Mouse (Mus musculus) neural tube, embryonic 12.5 days (tissue): ENCODE measurements at regions not wholly inside any gene's neighbourhood (a gene's known extent, or its start where the extent isn't known, plus 50 kb on each side); places are given as distances from the start of the nearest gene placed in this dataset.
"Not testable (repeated sequence)": the region's sequence is repeated elsewhere in the genome, so short reads cannot be mapped to it uniquely, and the experiment has no call there.

Source experiments
- ATAC-seq: fragments of 200-750 bp; cut with Nextera tagmentation; 2 replicates; pipeline ENCODE4 v1.8.0; 2017; ENCODE audit warnings: low read depth, mild to moderate bottlenecking, moderate TSS enrichment, moderate library complexity; ENCODE audit not compliant: low FRiP score
- H3K27ac ChIP-seq: fragments of 300-500 bp; sonication (generic); 2 replicates; pipeline ENCODE4 v1.5.1; 2016
- H3K27me3 ChIP-seq: fragments of 300-500 bp; sonication (generic); replicated peaks from 2 replicates; pipeline ENCODE4 v1.6.1; 2016; ENCODE audit warnings: mild to moderate bottlenecking
- H3K36me3 ChIP-seq: fragments of 300-500 bp; sonication (generic); 2 replicates; pipeline ENCODE4 v1.6.1; 2016; ENCODE audit warnings: mild to moderate bottlenecking
- H3K4me1 ChIP-seq: fragments of 300-500 bp; sonication (generic); 2 replicates; pipeline ENCODE4 v1.6.1; 2016
- H3K4me2 ChIP-seq: fragments of 300-500 bp; sonication (generic); replicated peaks from 2 replicates; pipeline ENCODE4 v1.6.1; 2016; ENCODE audit warnings: mild to moderate bottlenecking
- H3K4me3 ChIP-seq: fragments of 300-500 bp; sonication (generic); 2 replicates; pipeline ENCODE4 v1.5.1; 2016
- H3K9ac ChIP-seq: fragments of 300-500 bp; sonication (generic); 2 replicates; pipeline ENCODE4 v1.6.1; 2016; ENCODE audit warnings: mild to moderate bottlenecking
- H3K9me3 ChIP-seq: fragments of 300-500 bp; sonication (generic); 2 replicates; pipeline ENCODE4 v1.6.1; 2016; ENCODE audit warnings: mild to moderate bottlenecking
- WGBS: fragments of 180-500 bp; shearing (Covaris S2); methylation state at CpG from one replicate; pipeline ENCODE4 v1.1.7; 2016; 5-methylcytosine and 5-hydroxymethylcytosine counted together

DNA sequence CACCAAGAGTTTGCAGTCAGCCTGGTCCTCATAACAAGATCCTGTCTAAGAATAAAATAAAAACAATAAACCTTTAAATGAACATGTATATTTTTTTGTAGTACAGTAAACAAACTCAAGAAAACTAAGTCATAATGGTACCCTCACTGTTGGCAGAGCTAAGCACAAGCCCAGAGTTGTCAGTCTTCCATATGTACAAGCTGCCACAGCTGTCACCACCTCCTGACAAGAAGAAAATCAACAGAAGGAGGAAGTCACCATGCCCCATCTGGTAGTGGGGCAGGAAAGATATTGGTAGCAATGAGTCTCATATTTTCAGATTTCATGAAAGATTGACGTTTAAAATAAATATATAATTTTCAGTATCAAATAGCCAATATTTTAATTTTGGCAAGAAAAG is 916.1 kb upstream of the Gm8797 start:
- WGBS: 89% methylated on average over 1 of the region's 1 CpGs
- no peak for ATAC-seq
- H3K9ac ChIP-seq: no peak overlapping the region

DNA sequence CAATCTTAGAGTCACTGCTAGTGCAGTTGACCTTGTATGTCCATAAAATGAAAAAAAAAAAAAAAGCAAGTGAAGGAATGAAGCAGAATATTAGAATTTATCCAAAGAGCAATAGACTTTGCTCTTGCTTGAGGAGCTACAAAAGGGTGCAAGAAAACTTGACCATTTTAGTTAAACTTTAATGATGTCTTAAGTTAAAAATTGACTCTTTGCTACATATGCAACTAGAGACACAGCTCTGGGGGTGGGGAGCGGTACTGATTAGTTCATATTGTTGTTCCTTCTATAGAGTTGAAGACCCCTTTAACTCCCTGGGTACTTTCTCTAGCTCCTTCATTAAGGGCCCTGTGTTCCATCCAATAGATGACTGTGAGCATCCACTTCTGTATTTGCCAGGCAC is 915.0 kb upstream of the Gm8797 start:
- Histone ChIP-seq H3K27me3 (no peaks in the 10 kb centered on the region), H3K9me3 (no peaks in the 10 kb centered on the region), H3K4me1 (no peaks in the 10 kb centered on the region), H3K4me2 (no peak overlapping the region), H3K9ac (no peak overlapping the region), H3K4me3 (no peak overlapping the region), H3K27ac (no peak overlapping the region), H3K36me3 (no peaks in the 10 kb centered on the region)
- ATAC-seq: no peak
- WGBS: 95% methylated on average over 1 of the region's 1 CpGs

More for the DNA sequence above, 916.1 kb upstream of the Gm8797 start:
- H3K4me2 ChIP-seq: no peak overlapping the region
- H3K4me1 ChIP-seq: no peaks in the 10 kb centered on the region
- no peaks in the 10 kb centered on the region for H3K36me3 ChIP-seq
- no peaks in the 10 kb centered on the region for H3K27me3 ChIP-seq
- H3K4me3 ChIP-seq: no peak overlapping the region
- H3K27ac ChIP-seq: no peak overlapping the region
- no peaks in the 10 kb centered on the region for H3K9me3 ChIP-seq

DNA sequence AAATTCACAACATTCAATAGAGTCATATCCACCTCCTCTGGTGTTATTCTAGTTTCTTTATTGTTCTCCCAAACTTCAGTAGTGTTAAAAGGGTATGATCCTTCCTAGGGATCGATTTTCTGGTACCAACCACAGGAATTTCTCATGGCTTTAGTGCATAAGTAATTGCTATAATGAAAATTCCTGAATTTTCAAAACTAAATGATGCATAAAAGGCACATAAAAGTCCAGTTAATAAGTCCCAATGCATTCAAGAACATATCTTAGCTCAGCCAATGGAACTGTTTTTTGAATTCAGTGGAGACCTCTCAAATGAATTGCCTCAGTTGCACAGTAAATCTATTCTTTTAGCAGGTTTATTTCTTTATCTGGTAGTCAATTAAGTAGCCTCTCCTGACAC is 913.7 kb upstream of the Gm8797 start:
- H3K9ac ChIP-seq: no peak overlapping the region
- H3K4me2 ChIP-seq: no peak overlapping the region
- 52% methylated on average over 1 of the region's 1 CpGs for WGBS
- no peak for ATAC-seq
- H3K9me3 ChIP-seq: no peaks in the 10 kb centered on the region
- no peaks in the 10 kb centered on the region for H3K36me3 ChIP-seq
- no peaks in the 10 kb centered on the region for H3K4me1 ChIP-seq
- H3K27me3 ChIP-seq: no peaks in the 10 kb centered on the region
- no peak overlapping the region for H3K27ac ChIP-seq
- no peak overlapping the region for H3K4me3 ChIP-seq

DNA sequence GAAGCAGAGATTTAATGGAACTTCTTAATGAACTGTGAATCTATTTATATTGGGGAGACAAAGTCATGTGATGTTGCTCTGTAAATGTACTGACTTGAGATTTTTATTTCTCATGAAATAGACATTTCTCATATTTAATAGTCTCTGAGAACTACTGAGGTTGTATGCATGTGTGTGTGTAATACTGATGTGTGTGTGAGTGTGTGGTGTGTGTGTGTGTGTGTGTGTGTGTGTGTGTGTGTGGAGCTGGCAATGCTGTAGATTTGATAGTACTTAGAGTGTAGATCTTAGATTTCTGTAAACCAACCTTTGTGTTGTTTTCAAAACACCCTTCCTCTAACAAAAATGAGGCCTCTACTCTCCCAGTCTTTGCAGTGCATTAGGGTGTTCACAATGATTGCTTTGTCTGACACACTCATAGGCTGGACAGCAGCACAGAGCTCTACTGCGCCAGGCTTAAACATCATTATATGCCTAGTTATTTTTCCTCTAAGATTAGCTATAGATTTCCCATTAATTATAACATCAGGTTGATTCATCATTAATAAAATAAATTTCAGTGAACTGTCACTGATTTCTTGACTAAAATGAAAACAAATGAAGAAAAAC is 895.5 kb upstream of the Gm8797 start:
- peak; percentile 80; the same call in 1 of the 2 replicates for ATAC-seq
- Histone ChIP-seq H3K4me3 (no peak overlapping the region), H3K36me3 (no peaks in the 10 kb centered on the region), H3K9me3 (no peaks in the 10 kb centered on the region), H3K4me1 (no peaks in the 10 kb centered on the region), H3K27ac (no peak overlapping the region), H3K9ac (no peak overlapping the region), H3K27me3 (no peaks in the 10 kb centered on the region), H3K4me2 (no peak overlapping the region)
- WGBS: 59% methylated on average over 1 of the region's 1 CpGs

DNA sequence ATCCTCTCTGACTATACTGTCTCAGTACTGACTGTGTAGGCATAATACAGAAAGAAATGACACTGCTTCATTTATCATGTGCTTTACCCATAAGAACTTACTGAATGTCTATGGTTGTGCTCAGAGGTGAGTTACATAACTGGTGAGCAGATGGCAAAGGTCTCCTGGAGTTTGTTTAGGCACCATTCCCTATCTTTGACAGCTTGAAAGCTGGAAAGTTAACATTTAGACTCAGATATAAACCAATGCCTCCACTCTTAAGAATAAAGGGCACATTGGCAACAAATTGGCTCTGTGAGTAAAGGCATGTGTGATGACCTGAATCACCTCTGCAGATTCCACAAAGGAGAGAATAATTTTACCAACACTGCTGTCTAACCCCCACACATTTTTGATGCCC is 894.0 kb upstream of the Gm8797 start:
- no peak for ATAC-seq
- no peaks in the 10 kb centered on the region for H3K9me3 ChIP-seq
- H3K27me3 ChIP-seq: no peaks in the 10 kb centered on the region
- H3K4me1 ChIP-seq: no peaks in the 10 kb centered on the region
- H3K4me3 ChIP-seq: no peak overlapping the region
- no peak overlapping the region for H3K4me2 ChIP-seq
- no peaks in the 10 kb centered on the region for H3K36me3 ChIP-seq
- H3K27ac ChIP-seq: no peak overlapping the region
- H3K9ac ChIP-seq: no peak overlapping the region

DNA sequence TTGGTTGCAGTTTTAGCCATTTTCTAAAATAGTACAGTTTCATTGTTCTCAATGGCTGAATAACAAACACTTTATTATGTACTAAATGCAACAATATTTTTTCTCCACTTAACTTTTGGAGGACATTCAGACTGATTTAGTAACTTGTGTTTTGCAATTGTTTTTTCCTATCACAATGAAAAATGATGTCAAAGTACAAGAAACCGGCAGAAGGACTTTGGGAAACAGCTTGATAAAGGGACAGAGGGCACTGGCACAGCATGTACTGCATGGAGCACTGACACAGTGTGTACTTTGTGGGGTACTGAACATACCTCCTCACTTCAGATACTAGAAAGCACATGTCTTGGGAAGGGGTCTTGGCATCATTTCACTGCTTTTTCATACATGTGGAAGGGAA is 884.4 kb upstream of the Gm8797 start:
- ATAC-seq: no peak
- H3K36me3 ChIP-seq: no peaks in the 10 kb centered on the region
- 85% methylated on average over 1 of the region's 1 CpGs for WGBS

DNA sequence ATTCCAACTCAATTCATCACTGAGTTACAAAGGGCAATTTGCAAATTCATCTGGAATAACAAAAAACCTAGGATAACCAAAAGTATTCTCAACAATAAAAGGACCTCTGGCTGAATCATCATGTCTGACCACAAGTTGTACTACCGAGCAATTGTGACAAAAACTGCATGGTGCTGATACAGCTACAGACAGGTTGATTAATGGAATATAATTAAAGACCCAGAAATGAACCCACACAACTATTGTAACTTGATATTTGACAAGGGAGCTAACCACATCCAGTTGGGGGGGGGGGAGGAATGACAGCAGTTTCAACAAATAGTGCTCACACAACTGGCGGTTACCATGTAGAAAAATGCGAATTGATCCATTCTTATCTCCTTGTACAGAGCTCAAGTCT is 864.7 kb upstream of the Gm8797 start:
- Histone ChIP-seq H3K4me3 (no peak overlapping the region), H3K9ac (no peak overlapping the region), H3K27me3 (no peaks in the 10 kb centered on the region), H3K9me3 (no peaks in the 10 kb centered on the region), H3K27ac (no peak overlapping the region), H3K36me3 (no peaks in the 10 kb centered on the region), H3K4me2 (no peak overlapping the region), H3K4me1 (no peaks in the 10 kb centered on the region)
- 94% methylated on average over 3 of the region's 3 CpGs for whole genome bisulfite sequencing
- no peak for ATAC-seq

More for the DNA sequence above, 884.4 kb upstream of the Gm8797 start:
- no peak overlapping the region for H3K9ac ChIP-seq
- H3K9me3 ChIP-seq: no peaks in the 10 kb centered on the region
- H3K4me1 ChIP-seq: no peaks in the 10 kb centered on the region
- no peak overlapping the region for H3K4me2 ChIP-seq
- no peak overlapping the region for H3K4me3 ChIP-seq
- H3K27ac ChIP-seq: no peak overlapping the region
- no peaks in the 10 kb centered on the region for H3K27me3 ChIP-seq

DNA sequence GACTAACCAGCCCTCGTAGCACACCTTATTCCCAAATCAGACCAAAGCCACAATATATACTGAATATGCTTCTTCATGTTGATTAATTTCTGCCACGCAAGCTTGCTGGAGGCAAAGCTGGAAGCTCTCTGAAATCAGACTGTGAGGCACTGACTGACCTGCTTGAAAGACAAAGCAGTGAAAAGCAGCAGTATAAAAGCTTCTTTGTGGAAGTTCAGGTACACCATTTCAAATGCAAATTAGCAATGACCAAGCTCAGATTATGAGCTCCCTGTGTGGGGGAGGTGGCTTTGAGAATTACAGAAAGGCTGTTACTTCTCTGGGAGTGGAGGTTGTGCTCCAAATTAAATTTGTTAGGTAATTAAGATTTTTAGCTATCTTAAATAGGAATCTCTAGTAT is 857.5 kb upstream of the Gm8797 start:
- no peaks in the 10 kb centered on the region for H3K36me3 ChIP-seq
- ATAC-seq: no peak

DNA sequence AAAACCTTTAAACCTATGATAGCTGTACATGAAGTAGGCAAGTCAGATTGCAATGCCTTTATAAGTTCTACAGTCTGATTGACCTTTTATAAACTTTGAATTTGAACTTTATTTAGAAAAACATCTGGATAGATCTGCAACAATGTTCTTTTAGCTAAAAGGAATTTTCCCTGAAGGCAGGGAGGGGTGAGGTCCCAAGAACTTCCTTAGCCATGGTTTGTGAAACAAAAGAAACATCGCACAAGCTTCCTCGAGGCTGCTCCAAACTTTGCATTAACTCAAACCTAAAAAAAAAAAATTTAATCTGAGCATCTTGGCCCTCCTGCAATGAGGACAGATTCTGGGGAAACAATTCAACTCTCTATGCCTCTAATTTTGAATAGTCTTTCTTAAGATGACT is 854.8 kb upstream of the Gm8797 start:
- ATAC-seq: no peak
- H3K27ac ChIP-seq: no peak overlapping the region
- no peak overlapping the region for H3K9ac ChIP-seq
- H3K4me1 ChIP-seq: no peaks in the 10 kb centered on the region
- H3K27me3 ChIP-seq: no peaks in the 10 kb centered on the region
- H3K9me3 ChIP-seq: peaks cover 5% of the 10 kb centered on the region; the same call in 1 of the 2 replicates
- no peaks in the 10 kb centered on the region for H3K36me3 ChIP-seq
- no peak overlapping the region for H3K4me2 ChIP-seq
- no peak overlapping the region for H3K4me3 ChIP-seq
- 78% methylated on average over 2 of the region's 2 CpGs for WGBS

More for the DNA sequence above, 857.5 kb upstream of the Gm8797 start:
- Histone ChIP-seq H3K27me3 (no peaks in the 10 kb centered on the region), H3K4me1 (no peaks in the 10 kb centered on the region), H3K9ac (no peak overlapping the region), H3K4me3 (no peak overlapping the region), H3K4me2 (no peak overlapping the region), H3K9me3 (peaks cover 5% of the 10 kb centered on the region; the same call in 1 of the 2 replicates), H3K27ac (no peak overlapping the region)
- 90% methylated on average over 2 of the region's 2 CpGs for WGBS

DNA sequence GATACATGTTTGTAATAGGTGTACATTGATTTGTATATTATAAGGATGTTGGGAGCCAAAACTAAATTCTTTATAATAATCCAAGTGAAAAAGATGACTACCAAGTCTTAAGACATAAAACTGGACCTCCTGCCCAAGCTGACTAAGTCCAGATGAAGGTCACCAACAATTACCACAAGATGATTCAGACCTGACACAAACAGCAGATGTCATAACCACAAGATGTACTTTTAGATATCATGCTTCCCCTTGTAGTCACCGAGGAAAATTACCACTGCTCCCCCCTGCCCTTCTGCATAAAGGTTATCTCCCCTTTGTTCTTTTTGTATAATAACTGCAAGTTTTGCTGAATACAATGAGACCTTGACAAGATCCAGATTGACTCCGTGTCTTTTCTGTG is 843.0 kb upstream of the Gm8797 start:
- 86% methylated on average over 2 of the region's 2 CpGs for whole genome bisulfite sequencing
- ATAC-seq, H3K9ac ChIP-seq, H3K9me3 ChIP-seq, H3K36me3 ChIP-seq, H3K4me1 ChIP-seq, H3K27me3 ChIP-seq, H3K4me2 ChIP-seq, H3K4me3 ChIP-seq, H3K27ac ChIP-seq: not testable (repeated sequence)

DNA sequence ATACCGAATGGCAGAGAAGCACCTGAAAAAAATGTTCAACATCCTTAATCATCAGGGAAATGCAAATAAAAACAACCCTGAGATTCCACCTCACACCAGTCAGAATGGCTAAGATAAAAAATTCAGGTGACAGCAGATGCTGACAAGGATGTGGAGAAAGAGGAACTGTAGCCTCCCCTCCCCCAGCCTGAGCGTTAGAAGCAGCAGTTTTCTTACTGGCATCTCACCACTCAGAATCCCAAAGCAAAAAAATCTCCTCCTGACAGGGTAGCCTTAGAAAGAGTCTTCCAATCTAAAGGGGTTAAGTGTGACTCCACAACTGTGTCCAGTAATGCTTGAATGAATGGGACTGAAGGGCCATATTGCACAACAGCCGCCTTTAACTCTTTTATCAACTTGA is 819.9 kb upstream of the Gm8797 start:
- not testable (repeated sequence) for H3K9me3 ChIP-seq, H3K4me2 ChIP-seq, H3K27ac ChIP-seq, H3K36me3 ChIP-seq, H3K4me3 ChIP-seq, H3K27me3 ChIP-seq, ATAC-seq, H3K4me1 ChIP-seq, H3K9ac ChIP-seq
- 92% methylated on average over 3 of the region's 3 CpGs for WGBS

DNA sequence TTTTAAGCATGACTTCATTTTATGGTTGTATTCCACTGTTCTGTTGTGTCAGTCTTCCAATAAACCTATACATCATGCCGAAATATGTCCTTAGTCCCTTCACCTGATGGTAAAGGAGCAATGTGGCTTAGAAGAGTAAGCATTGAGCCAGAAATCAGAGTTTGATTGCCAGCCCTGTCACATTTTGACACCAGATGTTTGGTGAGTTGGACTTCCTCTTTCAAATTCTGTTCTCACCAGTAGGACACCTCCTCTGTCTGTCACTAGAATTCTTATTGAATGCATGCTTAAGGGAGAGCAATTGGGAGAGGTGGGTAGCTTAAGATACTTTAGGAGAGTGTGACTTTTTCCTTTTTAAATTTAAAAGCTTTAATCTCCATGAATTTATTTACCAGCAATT is 779.1 kb upstream of the Gm8797 start:
- Histone ChIP-seq H3K4me2 (no peak overlapping the region), H3K4me1 (no peaks in the 10 kb centered on the region), H3K9ac (no peak overlapping the region), H3K27me3 (no peaks in the 10 kb centered on the region), H3K36me3 (no peaks in the 10 kb centered on the region), H3K4me3 (no peak overlapping the region), H3K9me3 (no peaks in the 10 kb centered on the region), H3K27ac (no peak overlapping the region)
- ATAC-seq: no peak
- WGBS: 91% methylated on average over 1 of the region's 1 CpGs

DNA sequence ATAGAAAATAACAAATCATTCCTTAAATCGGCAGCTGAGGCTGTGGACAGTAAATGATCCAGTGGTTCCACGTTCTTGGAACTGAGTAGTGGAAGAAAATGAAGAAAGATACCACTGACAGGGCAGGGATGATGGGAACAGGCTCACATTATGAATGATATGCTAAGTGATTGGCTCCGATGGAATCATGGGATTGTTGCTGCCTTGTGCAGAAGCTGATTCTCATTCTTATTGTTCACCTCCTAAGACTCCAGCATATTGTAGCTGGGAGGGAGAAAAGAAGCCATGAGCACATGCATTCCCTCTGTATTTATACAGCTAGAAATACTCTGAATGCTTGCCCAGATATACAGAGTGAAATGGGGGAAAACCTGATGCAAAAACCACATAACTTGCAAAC is 777.3 kb upstream of the Gm8797 start:
- Histone ChIP-seq H3K4me1 (no peaks in the 10 kb centered on the region), H3K27me3 (no peaks in the 10 kb centered on the region), H3K9ac (no peak overlapping the region), H3K4me2 (no peak overlapping the region), H3K27ac (no peak overlapping the region), H3K4me3 (no peak overlapping the region), H3K36me3 (no peaks in the 10 kb centered on the region), H3K9me3 (no peaks in the 10 kb centered on the region)
- WGBS: 59% methylated on average over 3 of the region's 3 CpGs
- peak; percentile 39; the same call in 1 of the 2 replicates for ATAC-seq
